Mouse (Mus musculus): Measurements from ENCODE around the gene Hck. TPM values are rescaled to one million over a fixed set of nuclear protein-coding genes. Genes with fewer than 3 reads are reported as not detected.

Hck gene
- polyA plus RNA-seq, 1 experiment from 2014 or later: 13.3 TPM

GRCm38 (mm10) chr2:153111298-153111697 lies 3.0 kb downstream of the Hck start:
- H3K9ac ChIP-seq (replicated peaks): no peak overlapping the region
- no peak for TF ChIP-seq CTCF (IDR thresholded peaks at IDR 0.05; ENCODE audit: low read depth)
- no peak for TF ChIP-seq EP300 (IDR thresholded peaks at IDR 0.05; ENCODE audit: low read depth)
- H3K36me3 ChIP-seq (replicated peaks; ENCODE audit: insufficient read depth, low read length): no peaks in the 10 kb centered on the region
- ATAC-seq (no peak), DNase-seq (no peak)
- peak overlapping the region; percentile 0; the same call in 1 of the 2 replicates for H3K4me2 ChIP-seq (ENCODE audit: low read depth, low read length)
- no peak overlapping the region for H3K27ac ChIP-seq (ENCODE audit: low read depth)
- no peak overlapping the region for H3K4me3 ChIP-seq (ENCODE audit: low read depth, low read length)
- peaks cover 27% of the 10 kb centered on the region for H3K27me3 ChIP-seq (ENCODE audit: insufficient read depth, low read length)
- WGBS (ENCODE audit: insufficient replicate concordance): 57% methylated on average over 7 of the region's 7 CpGs
- no peaks in the 10 kb centered on the region for H3K9me3 ChIP-seq (ENCODE audit: low read length)
- peaks cover 32% of the 10 kb centered on the region for H3K4me1 ChIP-seq (ENCODE audit: insufficient read depth)

- Histone ChIP-seq H3K9me3 (ENCODE audit: low read length) (no peaks in the 10 kb centered on the region), H3K4me3 (ENCODE audit: low read depth, low read length) (no peak overlapping the region), H3K36me3 (replicated peaks; ENCODE audit: insufficient read depth, low read length) (no peaks in the 10 kb centered on the region), H3K4me1 (ENCODE audit: insufficient read depth) (peaks cover 20% of the 10 kb centered on the region), H3K4me2 (ENCODE audit: low read depth, low read length) (no peak overlapping the region), H3K9ac (replicated peaks) (no peak overlapping the region), H3K27me3 (ENCODE audit: insufficient read depth, low read length) (no peaks in the 10 kb centered on the region), H3K27ac (ENCODE audit: low read depth) (0 out of 2 replicates have a peak overlapping the region, but pooled peaks have one; percentile 34)
- TF ChIP-seq EP300 (IDR thresholded peaks at IDR 0.05; ENCODE audit: low read depth) (no peak), CTCF (IDR thresholded peaks at IDR 0.05; ENCODE audit: low read depth) (no peak)
- 35% methylated on average over 4 of the region's 4 CpGs for WGBS (ENCODE audit: insufficient replicate concordance)
- no peak for ATAC-seq
- no peak for DNase-seq
Measured at GRCm38 (mm10) chr2:153115679-153116081, 7.4 kb downstream of the Hck start.

- TF ChIP-seq EP300 (IDR thresholded peaks at IDR 0.05; ENCODE audit: low read depth) (no peak), CTCF (IDR thresholded peaks at IDR 0.05; ENCODE audit: low read depth) (no peak)
- Histone ChIP-seq H3K4me2 (ENCODE audit: low read depth, low read length) (peak overlapping the region; percentile 22; the same call in 1 of the 2 replicates), H3K4me1 (ENCODE audit: insufficient read depth) (peaks cover 22% of the 10 kb centered on the region), H3K36me3 (replicated peaks; ENCODE audit: insufficient read depth, low read length) (no peaks in the 10 kb centered on the region), H3K27ac (ENCODE audit: low read depth) (peak overlapping the region; percentile 78), H3K27me3 (ENCODE audit: insufficient read depth, low read length) (no peaks in the 10 kb centered on the region), H3K4me3 (ENCODE audit: low read depth, low read length) (no peak overlapping the region), H3K9me3 (ENCODE audit: low read length) (no peaks in the 10 kb centered on the region), H3K9ac (replicated peaks) (no peak overlapping the region)
- no peak for DNase-seq
- peak; percentile 56; the same call in 1 of the 2 replicates for ATAC-seq
- 40% methylated on average over 7 of the region's 7 CpGs for WGBS (ENCODE audit: insufficient replicate concordance)
Measured at GRCm38 (mm10) chr2:153117051-153117486, 8.8 kb downstream of the Hck start.

- H3K4me3 ChIP-seq (ENCODE audit: low read depth, low read length): no peak overlapping the region
- H3K27me3 ChIP-seq (ENCODE audit: insufficient read depth, low read length): no peaks in the 10 kb centered on the region
- 78% methylated on average over 6 of the region's 6 CpGs for WGBS (ENCODE audit: insufficient replicate concordance)
- TF ChIP-seq CTCF (IDR thresholded peaks at IDR 0.05; ENCODE audit: low read depth) (no peak), EP300 (IDR thresholded peaks at IDR 0.05; ENCODE audit: low read depth) (no peak)
- H3K4me1 ChIP-seq (ENCODE audit: insufficient read depth): peaks cover 22% of the 10 kb centered on the region
- H3K36me3 ChIP-seq (replicated peaks; ENCODE audit: insufficient read depth, low read length): no peaks in the 10 kb centered on the region; the same call in 1 of the 2 replicates
- no peak for DNase-seq
- no peak for ATAC-seq
- no peak overlapping the region for H3K4me2 ChIP-seq (ENCODE audit: low read depth, low read length)
- no peak overlapping the region for H3K9ac ChIP-seq (replicated peaks)
- no peak overlapping the region for H3K27ac ChIP-seq (ENCODE audit: low read depth)
- H3K9me3 ChIP-seq (ENCODE audit: low read length): no peaks in the 10 kb centered on the region
Measured at GRCm38 (mm10) chr2:153119488-153119887, 11.2 kb downstream of the Hck start.

GRCm38 (mm10) chr2:153120126-153120525 lies 11.9 kb downstream of the Hck start:
- DNase-seq (peak; percentile 34), ATAC-seq (peak; percentile 52)
- 46% methylated on average over 8 of the region's 8 CpGs for WGBS (ENCODE audit: insufficient replicate concordance)

GRCm38 (mm10) chr2:153121821-153122615 lies 13.8 kb downstream of the Hck start:
- TF ChIP-seq CTCF (IDR thresholded peaks at IDR 0.05; ENCODE audit: low read depth) (no peak), EP300 (IDR thresholded peaks at IDR 0.05; ENCODE audit: low read depth) (no peak)
- no peaks in the 10 kb centered on the region for H3K9me3 ChIP-seq (ENCODE audit: low read length)
- H3K4me2 ChIP-seq (ENCODE audit: low read depth, low read length): no peak overlapping the region
- 64% methylated on average over 8 of the region's 8 CpGs for WGBS (ENCODE audit: insufficient replicate concordance)
- no peak for DNase-seq
- no peak for ATAC-seq
- H3K27ac ChIP-seq (ENCODE audit: low read depth): 0 out of 2 replicates have a peak overlapping the region, but pooled peaks have one; percentile 24
- H3K36me3 ChIP-seq (replicated peaks; ENCODE audit: insufficient read depth, low read length): no peaks in the 10 kb centered on the region; the same call in 1 of the 2 replicates
- H3K9ac ChIP-seq (replicated peaks): 0 out of 2 replicates have a peak overlapping the region, but pooled peaks have one; percentile 4
- H3K27me3 ChIP-seq (ENCODE audit: insufficient read depth, low read length): no peaks in the 10 kb centered on the region
- peaks cover 3% of the 10 kb centered on the region; the same call in 1 of the 2 replicates for H3K4me1 ChIP-seq (ENCODE audit: insufficient read depth)
- H3K4me3 ChIP-seq (ENCODE audit: low read depth, low read length): no peak overlapping the region

More at GRCm38 (mm10) chr2:153120126-153120525, 11.9 kb downstream of the Hck start:
- no peaks in the 10 kb centered on the region for H3K9me3 ChIP-seq (ENCODE audit: low read length)
- no peak overlapping the region for H3K9ac ChIP-seq (replicated peaks)
- no peak overlapping the region; the same call in 1 of the 2 replicates for H3K27ac ChIP-seq (ENCODE audit: low read depth)
- H3K4me3 ChIP-seq (ENCODE audit: low read depth, low read length): no peak overlapping the region
- no peaks in the 10 kb centered on the region; the same call in 1 of the 2 replicates for H3K36me3 ChIP-seq (replicated peaks; ENCODE audit: insufficient read depth, low read length)
- H3K27me3 ChIP-seq (ENCODE audit: insufficient read depth, low read length): no peaks in the 10 kb centered on the region
- H3K4me1 ChIP-seq (ENCODE audit: insufficient read depth): peaks cover 19% of the 10 kb centered on the region
- no peak overlapping the region for H3K4me2 ChIP-seq (ENCODE audit: low read depth, low read length)
- TF ChIP-seq EP300 (IDR thresholded peaks at IDR 0.05; ENCODE audit: low read depth) (no peak), CTCF (IDR thresholded peaks at IDR 0.05; ENCODE audit: low read depth) (no peak)

All from liver, postnatal 0 days (tissue).